Mouse (Mus musculus): ENCODE results near the gene Wrnip1.

- TF ChIP-seq CTCF (IDR thresholded peaks at IDR 0.05; ENCODE audit: low read depth, low read length) (no peak), POLR2A (IDR thresholded peaks at IDR 0.05; ENCODE audit: borderline replicate concordance, low read depth, low read length) (no peak)
These were observed 42.8 kb upstream of the Wrnip1 start for GRCm38 (mm10) chr13:32759036-32759435.

Data from bone marrow macrophage, adult 2 months (primary cell).